Mouse (Mus musculus): ENCODE data around the gene Sorcs2.

DNA sequence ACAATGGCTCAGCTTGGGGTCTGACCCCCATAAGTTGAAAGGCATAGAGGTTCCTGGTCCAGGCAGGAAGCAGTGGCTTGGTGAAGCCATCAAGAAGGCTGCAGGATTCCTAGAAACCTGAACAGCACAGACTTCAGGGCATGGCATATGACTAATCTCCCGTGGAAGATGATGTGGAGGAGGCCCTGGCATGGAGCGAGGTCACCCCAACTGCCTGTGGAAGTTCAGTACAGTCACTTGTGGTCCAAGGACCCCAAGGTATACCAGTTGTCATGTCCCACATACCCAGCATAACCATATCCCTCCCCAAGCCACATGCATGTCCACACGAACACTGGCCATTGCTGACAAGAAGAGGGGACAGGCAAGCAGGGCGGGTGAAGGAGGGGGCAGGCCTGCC lies 206.7 kb downstream of the Sorcs2 start:
- no peak for TF ChIP-seq POLR2A (IDR thresholded peaks at IDR 0.05; ENCODE audit: insufficient read depth, low read depth, low read length)
- no peak for TF ChIP-seq CTCF (IDR thresholded peaks at IDR 0.05; ENCODE audit: insufficient read depth, low read depth, low read length)

Data from olfactory bulb, adult 2 months (tissue).